In genomic region chr2:84634934-84635482, GRCm38 (mm10) we compare ENCODE assay signal across 9 mouse cellular contexts. TPM values are rescaled to one million over a fixed set of nuclear protein-coding genes. Genes with fewer than 3 reads are reported as not detected.
DNase-seq lines count a peak whose midpoint lies in the region; ATAC-seq and TF ChIP-seq lines count a peak whose summit lies in the region.
"Had no signal": no experiment of that assay in that cellular context is flagged by ENCODE, and none has a peak within 500 bp of the region (broad histone marks: within the 10 kb centered on the region; RNA-seq: fewer than 3 reads in every experiment).

No protein-coding gene starts in this region.

- H3K4me2 ChIP-seq in embryonic facial prominence, embryonic 13.5 days = peak overlapping the region; percentile 36
- H3K4me2 ChIP-seq in intestine, postnatal 0 days (replicated peaks; ENCODE audit: low read depth) = peak overlapping the region; percentile 60
- no peak overlapping the region for H3K4me2 ChIP-seq in midbrain, embryonic 16.5 days (ENCODE audit: low read length)

- peaks cover 62% of the 10 kb centered on the region for H3K4me1 ChIP-seq in lung, adult 2 months (ENCODE audit: control insufficient read depth, insufficient read depth, low read length)
- H3K4me1 ChIP-seq in embryonic facial prominence, embryonic 13.5 days = peaks cover 62% of the 10 kb centered on the region
- H3K4me1 ChIP-seq in intestine, postnatal 0 days (replicated peaks; ENCODE audit: control insufficient read depth, insufficient read depth, low read length) = peaks cover 46% of the 10 kb centered on the region
- peaks cover 41% of the 10 kb centered on the region for H3K4me1 ChIP-seq in midbrain, embryonic 16.5 days (ENCODE audit: control insufficient read depth, insufficient read depth, low read length)

- H3K36me3 ChIP-seq in embryonic facial prominence, embryonic 13.5 days = no peaks in the 10 kb centered on the region
- H3K36me3 ChIP-seq in intestine, postnatal 0 days (ENCODE audit: control insufficient read depth, insufficient read depth) = no peaks in the 10 kb centered on the region
- no peaks in the 10 kb centered on the region for H3K36me3 ChIP-seq in midbrain, embryonic 16.5 days (ENCODE audit: control insufficient read depth, insufficient read depth, low read length)

- H3K9ac ChIP-seq in embryonic facial prominence, embryonic 13.5 days = peak overlapping the region; percentile 49; the same call in 1 of the 2 replicates
- no peak overlapping the region; the same call in 1 of the 2 replicates for H3K9ac ChIP-seq in intestine, postnatal 0 days (ENCODE audit: low read depth, low read length)
- no peak overlapping the region for H3K9ac ChIP-seq in midbrain, embryonic 16.5 days (ENCODE audit: low read depth, low read length)

- peak overlapping the region; percentile 39 for H3K4me3 ChIP-seq in lung, adult 2 months (replicated peaks; ENCODE audit: extremely low read depth, low read depth, low read length)
- H3K4me3 ChIP-seq in embryonic facial prominence, embryonic 13.5 days = no peak overlapping the region
- peak overlapping the region; percentile 14; the same call in 1 of the 2 replicates for H3K4me3 ChIP-seq in intestine, postnatal 0 days (ENCODE audit: low read depth, low read length)
- no peak overlapping the region for H3K4me3 ChIP-seq in midbrain, embryonic 16.5 days (ENCODE audit: low read depth, low read length)

- ATAC-seq in embryonic facial prominence, embryonic 13.5 days (ENCODE audit: insufficient number of reproducible peaks, insufficient read depth, low FRiP score, low TSS enrichment, low read depth) = no peak
- no peak for ATAC-seq in intestine, postnatal 0 days
- ATAC-seq in midbrain, embryonic 16.5 days = no peak

- intact Hi-C loops in left cerebral cortex, postnatal 36 days (cut with DNase I) = loop anchor here (2.0 kb wide), 1 partner anchor 14 kb away; no protein-coding TSS in a partner anchor

- no peaks in the 10 kb centered on the region for H3K9me3 ChIP-seq in embryonic facial prominence, embryonic 13.5 days
- H3K9me3 ChIP-seq in intestine, postnatal 0 days (ENCODE audit: control insufficient read depth) = no peaks in the 10 kb centered on the region
- no peaks in the 10 kb centered on the region for H3K9me3 ChIP-seq in midbrain, embryonic 16.5 days (replicated peaks; ENCODE audit: control insufficient read depth, low read length, poor library complexity, severe bottlenecking)

- no peaks in the 10 kb centered on the region for H3K27me3 ChIP-seq in embryonic facial prominence, embryonic 13.5 days
- no peaks in the 10 kb centered on the region for H3K27me3 ChIP-seq in intestine, postnatal 0 days (replicated peaks; ENCODE audit: control insufficient read depth, insufficient read depth, low read length)
- no peaks in the 10 kb centered on the region for H3K27me3 ChIP-seq in midbrain, embryonic 16.5 days (ENCODE audit: control insufficient read depth, insufficient read depth, low read depth, low read length)

- peak; percentile 38 for DNase-seq in lung, adult 2 months
- DNase-seq in lung, postnatal 25 days (ENCODE audit: low spot score) = no peak
- no peak for DNase-seq in ovary, postnatal 14 days (ENCODE audit: low spot score)
- DNase-seq in left cerebral cortex, postnatal 36 days (ENCODE audit: low spot score in 2 of 2) = no peak
- no peak for DNase-seq in adrenal gland, postnatal 25 days

- TF ChIP-seq POLR2A in lung, adult 2 months (IDR thresholded peaks at IDR 0.05; ENCODE audit: borderline replicate concordance, extremely low read depth, low read depth, low read length) = no peak

- TF ChIP-seq CTCF in lung, adult 2 months (IDR thresholded peaks at IDR 0.05; ENCODE audit: insufficient read depth, low read length) = no peak
- TF ChIP-seq CTCF in intestine, postnatal 0 days (IDR thresholded peaks at IDR 0.05; ENCODE audit: low read depth) = peak; percentile 21; the same call in 1 of the 2 replicates

- WGBS in lung, adult 2 months = 18% methylated on average over 4 of the region's 4 CpGs
- WGBS in embryonic facial prominence, embryonic 13.5 days = 11% methylated on average over 4 of the region's 4 CpGs
- WGBS in intestine, postnatal 0 days = 9% methylated on average over 4 of the region's 4 CpGs
- 22% methylated on average over 4 of the region's 4 CpGs for WGBS in midbrain, embryonic 16.5 days

- H3K27ac ChIP-seq in embryonic facial prominence, embryonic 13.5 days = peak overlapping the region; percentile 94
- H3K27ac ChIP-seq in intestine, postnatal 0 days (ENCODE audit: low read depth, low read length) = peak overlapping the region; percentile 93
- peak overlapping the region; percentile 58 for H3K27ac ChIP-seq in midbrain, embryonic 16.5 days (ENCODE audit: low read length)

RNA-seq across cellular contexts. Expression of gene Ctnnd1, which starts 15.6 kb away (rescaled TPM):
- polyA plus RNA-seq in lung, adult 2 months (2012; rRNA removed) = 86.2 and 130 TPM in 2 replicates
- 43.8 and 49.6 TPM in 2 replicates for polyA plus RNA-seq in embryonic facial prominence, embryonic 13.5 days (2015; fragmentation: Nextera tagmentation; extraction: Ambion mirVana)
- 45.4 and 46.1 TPM in 2 replicates for polyA plus RNA-seq in intestine, postnatal 0 days (2015; fragmentation: Nextera tagmentation; extraction: Ambion mirVana)
- polyA plus RNA-seq in midbrain, embryonic 16.5 days (2015; fragmentation: Nextera tagmentation; extraction: Ambion mirVana) = 29.9 and 30.1 TPM in 2 replicates
- 10 to 100 TPM; 56.8 to 66.1 TPM for total RNA-seq in left cerebral cortex, postnatal 36 days (2021)
- total RNA-seq in adrenal gland, postnatal 25 days (2021) = 130 and 154 TPM in 2 replicates

RNA-seq across cellular contexts. Expression of gene Btbd18, which starts 23.9 kb away (rescaled TPM):
- 0.05 TPM in 1 of 2 replicates, not detected in the other for polyA plus RNA-seq in lung, adult 2 months (2012; rRNA removed)
- polyA plus RNA-seq in embryonic facial prominence, embryonic 13.5 days (2015; fragmentation: Nextera tagmentation; extraction: Ambion mirVana) = 0.36 and 0.41 TPM in 2 replicates
- 0.07 TPM in 1 of 2 replicates, not detected in the other for polyA plus RNA-seq in intestine, postnatal 0 days (2015; fragmentation: Nextera tagmentation; extraction: Ambion mirVana)
- 0.26 and 0.39 TPM in 2 replicates for polyA plus RNA-seq in midbrain, embryonic 16.5 days (2015; fragmentation: Nextera tagmentation; extraction: Ambion mirVana)
- not detected for total RNA-seq in left cerebral cortex, postnatal 36 days (2021)
- 0.18 and 0.38 TPM in 2 replicates for total RNA-seq in adrenal gland, postnatal 25 days (2021)
- total RNA-seq: left cerebral cortex, postnatal 14 days had no signal

RNA-seq across cellular contexts. Expression of gene Selenoh, which starts 35.6 kb away (rescaled TPM):
- 40.4 and 51.7 TPM in 2 replicates for polyA plus RNA-seq in lung, adult 2 months (2012; rRNA removed)
- 292 and 345 TPM in 2 replicates for polyA plus RNA-seq in embryonic facial prominence, embryonic 13.5 days (2015; fragmentation: Nextera tagmentation; extraction: Ambion mirVana)
- 83.4 and 90.7 TPM in 2 replicates for polyA plus RNA-seq in intestine, postnatal 0 days (2015; fragmentation: Nextera tagmentation; extraction: Ambion mirVana)
- polyA plus RNA-seq in midbrain, embryonic 16.5 days (2015; fragmentation: Nextera tagmentation; extraction: Ambion mirVana) = 177 and 185 TPM in 2 replicates
- total RNA-seq in left cerebral cortex, postnatal 36 days (2021) = 10 to 100 TPM; 35.5 to 41.2 TPM
- 36.4 and 54.0 TPM in 2 replicates for total RNA-seq in adrenal gland, postnatal 25 days (2021)

RNA-seq across cellular contexts. Expression of gene Gm28635, which starts 42.8 kb away (rescaled TPM):
- not detected in 2 replicates for polyA plus RNA-seq in lung, adult 2 months (2012; rRNA removed)
- not detected in 2 replicates for polyA plus RNA-seq in embryonic facial prominence, embryonic 13.5 days (2015; fragmentation: Nextera tagmentation; extraction: Ambion mirVana)
- polyA plus RNA-seq in intestine, postnatal 0 days (2015; fragmentation: Nextera tagmentation; extraction: Ambion mirVana) = not detected in 2 replicates
- not detected in 2 replicates for polyA plus RNA-seq in midbrain, embryonic 16.5 days (2015; fragmentation: Nextera tagmentation; extraction: Ambion mirVana)
- 1 to 10 TPM; 6.0 to 8.1 TPM for total RNA-seq in left cerebral cortex, postnatal 36 days (2021)
- total RNA-seq in adrenal gland, postnatal 25 days (2021) = not detected in 2 replicates

RNA-seq across cellular contexts. Expression of gene Med19, which starts 43.2 kb away (rescaled TPM):
- 6.9 and 8.9 TPM in 2 replicates for polyA plus RNA-seq in lung, adult 2 months (2012; rRNA removed)
- polyA plus RNA-seq in embryonic facial prominence, embryonic 13.5 days (2015; fragmentation: Nextera tagmentation; extraction: Ambion mirVana) = 33.4 and 38.5 TPM in 2 replicates
- 20.6 and 21.0 TPM in 2 replicates for polyA plus RNA-seq in intestine, postnatal 0 days (2015; fragmentation: Nextera tagmentation; extraction: Ambion mirVana)
- 52.3 and 53.6 TPM in 2 replicates for polyA plus RNA-seq in midbrain, embryonic 16.5 days (2015; fragmentation: Nextera tagmentation; extraction: Ambion mirVana)
- 10 to 100 TPM; 27.2 to 31.9 TPM for total RNA-seq in left cerebral cortex, postnatal 36 days (2021)
- total RNA-seq in adrenal gland, postnatal 25 days (2021) = 23.0 and 26.8 TPM in 2 replicates

Comparison
In these comparisons a context has a peak if more than half of its experiments do, and no peak if none do; other contexts are left out.
1. H3K4me3 ChIP-seq: peak in lung, adult 2 months (single experiment) and intestine, postnatal 0 days (single experiment); none in embryonic facial prominence, embryonic 13.5 days (single experiment) and midbrain, embryonic 16.5 days (single experiment).
2. Peak in every context shown above with its lines, with median percentiles within 50 percentile points of each other: H3K27ac ChIP-seq.